Mouse (Mus musculus) c-Kit-positive CD71-positive TER-119-negative erythroid progenitor cells, embryonic 14.5 days (primary cell): ENCODE results near the gene Slc4a1.

Experiments
- DNase-seq: peaks from one replicate; pipeline ENCODE4 v3.0.0-alpha.2; 2013; ENCODE audit warnings: low read depth

The Slc4a1 gene

GRCm38 (mm10) chr11:102321931-102322330 is 44.1 kb downstream of the Slc4a1 start:
- DNase-seq = no peak

GRCm38 (mm10) chr11:102320686-102321005 is 45.4 kb downstream of the Slc4a1 start:
- no peak for DNase-seq

GRCm38 (mm10) chr11:102319941-102320685 is 45.9 kb downstream of the Slc4a1 start:
- peak; percentile 89 for DNase-seq

- no peak for DNase-seq
Measured at GRCm38 (mm10) chr11:102319410-102319792, 46.6 kb downstream of the Slc4a1 start, which contains the start of gene Ubtf. Gene Ubtf (minus strand): TSS chr11:102319742.

- no peak for DNase-seq
Measured at GRCm38 (mm10) chr11:102318576-102319409, 47.2 kb downstream of the Slc4a1 start.

- no peak for DNase-seq
Measured at GRCm38 (mm10) chr11:102317901-102318575, 48.0 kb downstream of the Slc4a1 start.

GRCm38 (mm10) chr11:102317298-102317900 is 48.6 kb downstream of the Slc4a1 start:
- no peak for DNase-seq

GRCm38 (mm10) chr11:102316572-102317297 is 49.3 kb downstream of the Slc4a1 start:
- DNase-seq = peak; percentile 86

GRCm38 (mm10) chr11:102315690-102316571 is 50.1 kb downstream of the Slc4a1 start:
- no peak for DNase-seq

- DNase-seq = no peak
Measured at GRCm38 (mm10) chr11:102314321-102314720, 51.7 kb downstream of the Slc4a1 start.

- DNase-seq = no peak
Measured at GRCm38 (mm10) chr11:102312586-102312985, 53.4 kb downstream of the Slc4a1 start.

- DNase-seq = no peak
Measured at GRCm38 (mm10) chr11:102311966-102312365, 54.0 kb downstream of the Slc4a1 start.

GRCm38 (mm10) chr11:102310768-102311695 is 55.0 kb downstream of the Slc4a1 start:
- DNase-seq = no peak

- no peak for DNase-seq
Measured at GRCm38 (mm10) chr11:102309821-102310617, 56.0 kb downstream of the Slc4a1 start.

- peak; percentile 96 for DNase-seq
Measured at GRCm38 (mm10) chr11:102308979-102309378, 57.0 kb downstream of the Slc4a1 start.

- DNase-seq = no peak
Measured at GRCm38 (mm10) chr11:102308104-102308503, 57.9 kb downstream of the Slc4a1 start.

- no peak for DNase-seq
Measured at GRCm38 (mm10) chr11:102305359-102305758, 60.6 kb downstream of the Slc4a1 start.

GRCm38 (mm10) chr11:102304141-102304540 is 61.9 kb downstream of the Slc4a1 start:
- DNase-seq = no peak

- DNase-seq = peak; percentile 86
Measured at GRCm38 (mm10) chr11:102299839-102300238, 66.2 kb downstream of the Slc4a1 start.
